ENCODE assay signal across 11 mouse cellular contexts in the genomic region with DNA sequence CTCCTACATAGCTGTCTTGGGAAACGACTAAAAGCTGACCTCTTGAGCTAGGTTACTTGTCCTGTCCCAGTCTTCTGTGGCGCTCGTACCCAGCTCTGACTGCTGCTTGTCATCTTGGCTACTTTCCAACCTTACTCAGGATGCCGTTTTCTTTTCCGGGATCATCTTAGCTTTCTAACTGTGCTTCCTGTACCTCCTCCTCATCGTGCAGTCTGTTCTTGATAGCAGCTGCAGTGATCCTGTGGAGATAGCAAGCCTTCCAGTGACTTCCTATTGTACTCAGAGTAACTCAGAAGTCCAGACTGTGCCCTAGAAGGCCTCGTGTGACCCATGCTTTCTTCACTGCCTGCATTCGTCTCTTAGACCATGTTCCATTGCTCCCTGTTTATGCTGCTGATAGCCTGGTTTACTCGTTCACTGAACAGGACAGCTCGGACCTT. TPM values are rescaled to one million over a fixed set of nuclear protein-coding genes. Genes with fewer than 3 reads are reported as not detected.
DNase-seq lines count a peak whose midpoint lies in the region; ATAC-seq and TF ChIP-seq lines count a peak whose summit lies in the region.
"Had no signal": no experiment of that assay in that cellular context is flagged by ENCODE, and none has a peak within 500 bp of the region (broad histone marks: within the 10 kb centered on the region; RNA-seq: fewer than 3 reads in every experiment).

No protein-coding gene starts in this region.

- no peak overlapping the region for H3K4me3 ChIP-seq in intestine, postnatal 0 days (ENCODE audit: low read depth, low read length)
- H3K4me3 ChIP-seq in small intestine, adult 2 months (ENCODE audit: low read depth, low read length) = no peak overlapping the region
- H3K4me3 ChIP-seq in thymus, adult 2 months (ENCODE audit: control insufficient read depth, insufficient read depth, low read length) = no peak overlapping the region
- H3K4me3 ChIP-seq: midbrain, embryonic 15.5 days had no signal

- H3K9ac ChIP-seq in intestine, postnatal 0 days (ENCODE audit: low read depth, low read length) = no peak overlapping the region
- H3K9ac ChIP-seq: midbrain, embryonic 15.5 days had no signal

- 37% methylated on average over 10 of the region's 10 CpGs for WGBS in intestine, postnatal 0 days
- WGBS in small intestine, adult 2 months = 15% methylated on average over 10 of the region's 10 CpGs
- WGBS in thymus, adult 2 months = 21% methylated on average over 10 of the region's 10 CpGs

- TF ChIP-seq POLR2A in small intestine, adult 2 months (IDR thresholded peaks at IDR 0.05; ENCODE audit: low read depth, low read length) = no peak
- TF ChIP-seq POLR2A in thymus, adult 2 months (IDR thresholded peaks at IDR 0.05; ENCODE audit: control insufficient read depth, extremely low read depth, insufficient read depth, low read length, poor library complexity) = no peak

- no peak for DNase-seq in frontal cortex, postnatal 25 days (ENCODE audit: low spot score in 2 of 2)
- peak; percentile 3 for DNase-seq in thymus, postnatal 25 days
- DNase-seq in thymus, postnatal 14 days = no peak
- no peak for DNase-seq in embryo, embryonic 9.5 days (ENCODE audit: extremely low spot score)
- no peak for DNase-seq in thymus, adult 2 months

- H3K9me3 ChIP-seq in intestine, postnatal 0 days (ENCODE audit: control insufficient read depth) = no peaks in the 10 kb centered on the region
- H3K9me3 ChIP-seq: midbrain, embryonic 15.5 days had no signal

- no peaks in the 10 kb centered on the region for H3K27me3 ChIP-seq in intestine, postnatal 0 days (replicated peaks; ENCODE audit: control insufficient read depth, insufficient read depth, low read length)
- H3K27me3 ChIP-seq in small intestine, adult 2 months (ENCODE audit: control insufficient read depth, insufficient read depth, low read length) = no peaks in the 10 kb centered on the region
- no peaks in the 10 kb centered on the region for H3K27me3 ChIP-seq in thymus, adult 2 months (ENCODE audit: control insufficient read depth, insufficient read depth, low read length)
- H3K27me3 ChIP-seq: midbrain, embryonic 15.5 days had no signal

- peak; percentile 77 for ATAC-seq in frontal cortex, adult (ENCODE audit: low TSS enrichment)
- peak; percentile 54 for ATAC-seq in intestine, postnatal 0 days
- ATAC-seq: midbrain, embryonic 15.5 days had no signal

- no peaks in the 10 kb centered on the region for H3K36me3 ChIP-seq in intestine, postnatal 0 days (ENCODE audit: control insufficient read depth, insufficient read depth)
- H3K36me3 ChIP-seq in small intestine, adult 2 months (ENCODE audit: control insufficient read depth, insufficient read depth, low read length) = 0 out of 2 replicates have a peak, but pooled peaks cover 4% of the 10 kb centered on the region
- H3K36me3 ChIP-seq in thymus, adult 2 months (ENCODE audit: control insufficient read depth, insufficient read depth, low read length) = no peaks in the 10 kb centered on the region
- H3K36me3 ChIP-seq: midbrain, embryonic 15.5 days had no signal

- TF ChIP-seq CTCF in intestine, postnatal 0 days (IDR thresholded peaks at IDR 0.05; ENCODE audit: low read depth) = no peak
- TF ChIP-seq CTCF in small intestine, adult 2 months (IDR thresholded peaks at IDR 0.05; ENCODE audit: extremely low read depth, insufficient read length, insufficient replicate concordance, low read depth, low read length) = no peak
- no peak for TF ChIP-seq CTCF in thymus, adult 2 months (IDR thresholded peaks at IDR 0.05; ENCODE audit: borderline replicate concordance, control insufficient read depth, extremely low read depth, insufficient read depth, low read length, poor library complexity)

- no peak overlapping the region for H3K27ac ChIP-seq in intestine, postnatal 0 days (ENCODE audit: low read depth, low read length)
- H3K27ac ChIP-seq in small intestine, adult 2 months (ENCODE audit: insufficient read depth, low read depth, low read length) = 0 out of 2 replicates have a peak overlapping the region, but pooled peaks have one; percentile 19
- H3K27ac ChIP-seq in thymus, adult 2 months (ENCODE audit: control insufficient read depth, insufficient read depth, low read length) = no peak overlapping the region
- H3K27ac ChIP-seq: midbrain, embryonic 15.5 days had no signal

- no peaks in the 10 kb centered on the region for H3K4me1 ChIP-seq in intestine, postnatal 0 days (replicated peaks; ENCODE audit: control insufficient read depth, insufficient read depth, low read length)
- 0 out of 2 replicates have a peak, but pooled peaks cover 6% of the 10 kb centered on the region for H3K4me1 ChIP-seq in small intestine, adult 2 months (ENCODE audit: control insufficient read depth, insufficient read depth, insufficient read length, low read length)
- H3K4me1 ChIP-seq in thymus, adult 2 months (replicated peaks; ENCODE audit: control insufficient read depth, insufficient read depth, low read length) = peaks cover 2% of the 10 kb centered on the region; the same call in 1 of the 2 replicates
- H3K4me1 ChIP-seq: midbrain, embryonic 15.5 days had no signal

- no peak overlapping the region for H3K4me2 ChIP-seq in intestine, postnatal 0 days (replicated peaks; ENCODE audit: low read depth)
- H3K4me2 ChIP-seq: midbrain, embryonic 15.5 days had no signal

RNA-seq across cellular contexts. Expression of a gene that starts 43.1 kb away (rescaled TPM):
- not detected in 2 replicates for polyA plus RNA-seq in intestine, postnatal 0 days (2015; fragmentation: Nextera tagmentation; extraction: Ambion mirVana)
- polyA plus RNA-seq in small intestine, adult 2 months (2012; rRNA removed) = not detected in 2 replicates
- polyA plus RNA-seq in thymus, adult 2 months (2012; rRNA removed) = 0.03 TPM in 1 of 2 replicates, not detected in the other
- polyA plus RNA-seq: embryonic facial prominence, embryonic 11.5 days; midbrain, embryonic 15.5 days; testis, adult 2 months had no signal

RNA-seq across cellular contexts. Expression of a gene that starts 43.6 kb away (rescaled TPM):
- 6.9 and 8.0 TPM in 2 replicates for polyA plus RNA-seq in intestine, postnatal 0 days (2015; fragmentation: Nextera tagmentation; extraction: Ambion mirVana)
- 7.6 and 17.6 TPM in 2 replicates for polyA plus RNA-seq in small intestine, adult 2 months (2012; rRNA removed)
- 97.6 and 97.8 TPM in 2 replicates for polyA plus RNA-seq in thymus, adult 2 months (2012; rRNA removed)

RNA-seq across cellular contexts. Expression of a gene that starts 47.5 kb away (rescaled TPM):
- polyA plus RNA-seq in intestine, postnatal 0 days (2015; fragmentation: Nextera tagmentation; extraction: Ambion mirVana) = 114 and 120 TPM in 2 replicates
- polyA plus RNA-seq in small intestine, adult 2 months (2012; rRNA removed) = 19.4 and 20.3 TPM in 2 replicates
- polyA plus RNA-seq in thymus, adult 2 months (2012; rRNA removed) = 100 and 126 TPM in 2 replicates

RNA-seq across cellular contexts. Expression of a gene that starts 50.1 kb away (rescaled TPM):
- 0.03 TPM in 1 of 2 replicates, not detected in the other for polyA plus RNA-seq in intestine, postnatal 0 days (2015; fragmentation: Nextera tagmentation; extraction: Ambion mirVana)
- not detected in 2 replicates for polyA plus RNA-seq in small intestine, adult 2 months (2012; rRNA removed)
- polyA plus RNA-seq in thymus, adult 2 months (2012; rRNA removed) = 0.03 TPM in 1 of 2 replicates, not detected in the other
- polyA plus RNA-seq: embryonic facial prominence, embryonic 11.5 days; midbrain, embryonic 15.5 days had no signal

RNA-seq across cellular contexts. Expression of a gene that starts 58.6 kb away (rescaled TPM):
- polyA plus RNA-seq in intestine, postnatal 0 days (2015; fragmentation: Nextera tagmentation; extraction: Ambion mirVana) = 91.9 and 102 TPM in 2 replicates
- polyA plus RNA-seq in small intestine, adult 2 months (2012; rRNA removed) = 47.2 and 61.4 TPM in 2 replicates
- 82.1 and 96.1 TPM in 2 replicates for polyA plus RNA-seq in thymus, adult 2 months (2012; rRNA removed)
